Mouse (Mus musculus) fat pad, adult 2 months (tissue): Measurements from ENCODE around the gene Sacs.
"Not testable (repeated sequence)": the region's sequence is repeated elsewhere in the genome, so short reads cannot be mapped to it uniquely, and the experiment has no call there.

ENCODE experiments used
- DNase-seq: peaks from one replicate; pipeline ENCODE4 v3.0.0-alpha.2; 2011; ENCODE audit warnings: low read depth, low spot score; ENCODE audit errors: extremely low read depth

The Sacs gene

DNA sequence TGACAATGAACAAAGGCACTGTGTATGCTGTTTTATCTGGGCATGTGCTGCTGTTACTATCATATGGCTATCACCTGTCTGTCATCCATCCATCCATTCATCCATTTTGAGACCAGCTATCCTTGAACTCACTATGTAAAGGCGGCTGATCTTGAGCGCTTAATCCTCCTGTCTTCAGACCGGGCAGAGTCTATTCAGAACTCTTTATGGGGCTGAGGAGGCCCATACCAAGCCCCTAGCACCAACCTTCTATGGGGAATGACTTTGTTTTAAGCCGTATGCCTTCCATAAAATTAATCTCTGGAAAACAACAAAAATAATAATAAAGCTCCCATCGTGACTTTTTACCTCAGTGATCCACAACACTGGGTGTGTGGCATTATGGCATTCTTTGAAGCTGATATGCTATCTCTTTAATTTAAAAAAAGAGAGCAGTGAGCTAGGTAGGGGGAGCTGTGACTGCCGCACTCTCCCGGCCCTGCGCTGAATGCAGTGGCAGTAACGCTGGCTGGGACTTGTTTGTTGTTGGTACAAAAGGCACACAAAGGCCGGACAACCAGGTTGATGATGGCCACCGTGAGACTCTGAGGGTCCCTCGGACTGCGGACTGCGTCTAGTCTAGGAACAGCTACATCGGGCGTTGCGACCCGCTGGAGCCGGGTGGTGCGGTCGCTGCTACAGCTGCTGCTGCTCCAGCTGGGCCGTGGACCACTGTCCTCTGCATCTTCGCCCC lies at the start of gene Sacs:
Sacs (plus strand) TSS at position 464 of the 733 bp plus-strand sequence.
- DNase-seq, result no peak

DNA sequence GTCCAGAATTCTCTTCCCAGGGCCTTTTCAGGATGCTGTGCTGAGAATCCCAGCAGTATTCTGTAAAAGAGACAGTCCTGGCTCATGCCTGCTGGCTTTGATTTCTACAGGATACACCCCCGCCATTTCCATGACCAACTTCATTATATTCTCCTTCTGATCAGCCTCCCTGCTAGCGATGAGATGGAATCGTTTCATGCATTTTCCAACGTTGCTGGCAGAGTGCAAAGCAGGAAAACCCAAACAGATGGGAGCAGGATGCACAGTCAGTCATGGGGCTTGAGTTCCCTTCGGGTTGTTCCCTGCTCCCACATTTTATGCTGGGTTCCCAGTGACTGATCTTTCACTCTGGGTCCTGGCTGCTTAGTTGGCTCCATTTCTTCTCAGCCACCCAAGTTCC lies 47.3 kb upstream of the Sacs start:
- DNase-seq, result no peak

DNA sequence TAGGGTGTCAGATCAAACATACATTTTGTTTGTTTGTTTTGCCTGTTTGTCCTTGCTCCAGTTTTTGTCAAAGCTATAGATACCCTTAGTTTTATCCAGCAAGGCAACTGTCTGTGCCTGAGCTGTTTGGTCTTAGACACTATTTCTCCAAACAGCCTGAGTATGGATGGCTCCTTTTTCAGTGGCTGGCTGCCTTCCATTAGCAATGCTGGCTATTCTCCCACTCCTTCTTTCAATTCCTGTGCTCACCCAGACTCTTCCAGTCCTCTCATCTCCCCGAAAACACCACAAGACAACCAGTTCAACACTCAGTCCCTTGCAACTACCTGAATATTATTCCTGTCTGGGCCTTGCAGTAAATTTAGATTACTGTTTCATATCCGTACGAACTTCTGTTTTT lies 46.2 kb upstream of the Sacs start:
- DNase-seq, result no peak

DNA sequence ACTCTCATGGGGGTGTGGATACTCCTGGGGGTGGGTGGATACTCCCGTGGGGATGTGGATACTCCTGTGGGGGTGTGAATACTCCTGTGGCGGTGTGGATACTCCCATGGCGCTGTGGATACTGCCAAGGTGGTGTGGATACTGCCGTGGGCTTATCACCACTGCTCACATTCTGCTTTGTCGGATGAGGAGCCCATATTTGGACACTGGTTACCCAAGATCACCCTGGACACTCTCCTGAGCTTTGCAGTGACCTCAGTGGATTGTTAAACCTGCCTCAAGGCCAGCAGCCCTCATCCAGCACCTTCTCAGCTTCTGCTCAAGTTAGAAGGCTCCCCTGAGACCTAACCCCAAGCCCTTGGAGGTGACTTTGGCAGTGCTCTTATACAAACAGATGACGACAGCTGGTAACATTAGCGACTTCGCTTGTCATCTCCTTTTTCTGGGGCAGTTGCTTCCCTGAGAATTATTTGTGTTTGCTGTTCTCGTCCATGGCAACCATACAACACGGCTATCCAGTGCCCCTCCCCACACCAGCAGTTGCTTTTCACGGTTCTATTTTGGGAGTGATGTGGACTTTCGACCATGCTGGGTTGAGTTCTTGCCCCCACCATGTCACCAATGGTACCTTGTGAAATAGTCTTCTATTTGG lies 40.2 kb upstream of the Sacs start:
- DNase-seq, result no peak

DNA sequence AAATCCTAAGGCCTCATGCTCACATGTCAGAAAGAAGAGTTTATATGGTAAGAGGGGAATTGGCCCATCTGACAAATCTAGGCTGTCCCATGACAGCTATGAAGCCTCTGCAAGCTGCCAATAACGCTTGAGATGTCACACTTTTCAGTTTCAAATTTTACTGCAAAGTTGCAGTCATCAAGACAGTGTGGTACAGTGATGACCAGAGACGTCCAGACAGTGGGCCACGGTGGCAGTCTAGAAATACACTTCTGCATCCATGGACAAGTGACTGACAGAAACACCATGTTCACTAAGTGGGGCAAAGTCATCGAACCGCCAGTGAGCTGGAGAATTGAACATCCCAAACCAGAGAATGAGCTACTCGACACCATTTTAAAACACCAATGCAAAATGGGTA lies 37.5 kb upstream of the Sacs start:
- DNase-seq, result no peak

DNA sequence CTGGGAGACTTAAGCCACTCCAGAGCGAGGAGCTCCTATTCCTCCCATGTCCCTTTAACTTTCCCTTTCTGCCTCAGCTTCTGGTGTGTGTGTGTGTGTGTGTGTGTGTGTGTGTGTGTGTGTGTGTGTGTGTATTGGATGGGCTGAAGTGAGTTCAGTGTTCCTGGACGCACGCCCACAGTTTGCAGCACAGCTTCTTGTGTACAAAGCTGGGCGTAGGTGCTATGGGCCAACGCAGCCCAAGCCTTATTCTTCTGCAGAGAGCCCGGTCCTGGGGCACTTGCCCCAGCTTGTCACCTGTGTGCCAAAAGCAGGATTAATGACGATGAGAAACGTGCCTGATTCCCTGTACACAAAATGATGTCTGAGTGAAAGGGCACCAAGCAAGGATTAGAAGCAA lies 31.9 kb upstream of the Sacs start:
- no peak for DNase-seq

DNA sequence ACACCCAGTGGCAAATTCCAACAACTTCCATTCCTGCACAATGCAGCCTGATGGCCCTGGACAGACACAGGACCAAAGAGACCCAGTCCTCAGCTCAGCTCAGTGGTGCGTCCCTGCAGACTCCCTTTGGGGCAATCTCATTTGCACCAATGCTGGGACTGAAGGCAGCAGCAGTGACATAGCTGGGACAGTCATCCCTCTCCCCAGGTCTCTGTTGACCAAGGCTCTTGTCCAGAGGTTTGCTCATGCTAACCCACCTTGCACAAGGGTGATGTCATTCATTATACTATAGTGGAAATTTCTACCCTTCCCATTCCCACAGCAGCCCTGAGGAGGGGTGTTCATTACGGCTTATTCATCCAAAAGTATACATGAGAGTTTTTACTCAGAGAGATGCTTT lies 29.6 kb upstream of the Sacs start:
- no peak for DNase-seq

DNA sequence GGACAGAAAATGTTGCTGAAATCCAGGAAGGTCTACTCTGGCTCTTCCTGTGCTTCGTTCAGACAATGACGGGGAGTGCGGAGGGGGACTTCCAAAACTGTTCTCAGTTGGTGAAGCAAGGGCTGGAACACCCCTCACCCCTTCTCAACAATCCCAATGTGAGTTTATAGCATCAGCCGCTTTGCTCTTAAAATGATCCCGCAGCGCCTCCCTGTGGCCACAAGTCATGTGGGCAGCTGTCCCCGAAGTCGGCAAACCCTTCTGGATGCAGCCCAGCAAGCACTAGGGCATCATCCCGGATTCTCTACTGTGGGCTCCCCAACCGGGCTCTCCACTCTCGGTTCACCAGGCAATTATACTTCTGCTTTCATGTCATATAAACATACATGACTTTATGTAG lies 25.9 kb upstream of the Sacs start:
- no peak for DNase-seq

DNA sequence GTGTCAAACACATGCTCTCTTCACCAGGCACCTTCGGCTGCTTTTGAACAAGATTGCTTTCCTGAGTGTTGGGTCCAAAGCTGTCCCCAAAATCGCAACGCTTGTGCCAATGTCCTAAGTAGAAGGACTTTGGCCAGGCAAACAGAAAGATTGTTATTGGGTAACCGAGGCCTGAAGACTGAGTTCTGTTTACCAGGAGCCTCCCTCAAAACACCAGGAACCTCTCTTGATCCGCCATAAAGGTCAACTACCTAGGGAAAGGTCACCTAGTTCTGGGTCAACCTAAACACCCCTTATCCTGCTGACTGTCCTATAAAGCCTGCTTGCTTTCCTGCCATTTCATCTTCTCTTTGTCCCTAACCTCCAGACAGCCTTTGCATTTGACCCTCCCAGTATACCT lies 13.5 kb upstream of the Sacs start:
- DNase-seq, result no peak

DNA sequence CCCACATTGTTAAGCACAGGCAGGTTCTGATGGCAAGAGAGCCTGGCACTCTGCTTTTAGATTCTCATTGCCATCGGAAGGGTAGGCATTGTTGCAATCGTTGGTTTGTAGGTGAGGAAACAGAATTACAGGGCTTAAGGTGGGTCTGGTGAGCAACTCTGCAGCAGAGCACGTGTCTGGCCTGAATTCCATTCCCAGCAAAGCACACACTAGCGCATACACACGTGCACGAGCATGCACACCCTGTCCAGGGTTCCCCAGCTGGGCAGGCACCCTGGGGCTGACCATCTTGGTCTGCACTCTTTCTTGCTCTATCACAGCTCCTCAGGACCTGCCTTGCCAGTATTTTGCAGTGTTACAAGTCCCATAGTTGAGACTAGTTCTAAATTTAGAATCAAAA lies 13.1 kb upstream of the Sacs start:
- DNase-seq, result no peak

DNA sequence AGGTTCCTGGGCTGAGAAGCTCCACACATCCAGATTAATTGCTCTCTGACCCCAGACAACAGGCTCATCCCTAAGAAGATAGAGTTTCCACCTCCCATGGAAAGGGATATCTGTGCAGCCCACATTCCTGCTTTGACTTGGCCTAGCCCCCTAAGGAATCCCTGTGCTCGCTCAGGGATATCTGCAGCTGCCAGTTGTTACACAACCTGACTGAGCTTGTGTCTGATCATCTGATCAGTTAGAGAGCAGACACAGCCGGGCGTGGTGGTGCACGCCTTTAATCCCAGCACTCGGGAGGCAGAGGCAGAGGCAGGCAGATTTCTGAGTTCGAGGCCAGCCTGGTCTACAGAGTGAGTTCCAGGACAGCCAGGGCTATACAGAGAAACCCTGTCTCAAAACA lies 10.9 kb upstream of the Sacs start:
- DNase-seq, result not testable (repeated sequence)

DNA sequence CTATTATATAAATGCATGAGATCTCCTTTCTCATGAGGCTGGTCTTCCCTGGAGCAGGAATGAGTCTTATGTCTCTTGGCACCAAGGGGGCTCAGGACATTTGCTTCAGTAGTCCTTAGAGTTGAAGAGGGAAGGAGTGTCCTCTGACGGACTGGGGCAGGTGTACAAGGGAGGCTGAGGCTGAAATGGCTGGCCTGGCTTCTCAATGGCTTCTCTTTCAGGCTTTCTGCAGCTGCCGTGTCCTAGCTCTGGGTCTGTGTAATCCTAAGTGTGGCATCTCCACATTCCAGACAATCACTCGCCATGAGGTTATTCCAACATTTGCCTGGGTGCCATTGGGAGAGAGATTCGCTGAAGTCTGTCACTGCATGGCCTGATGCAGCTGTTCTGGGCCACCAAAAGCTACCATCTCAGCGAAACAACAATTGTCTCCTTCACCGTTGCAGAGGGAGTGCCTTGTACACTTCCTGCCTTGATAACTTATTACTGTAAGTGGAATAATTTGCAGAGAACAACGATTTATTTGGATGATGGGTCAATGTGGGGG lies 9.2 kb upstream of the Sacs start:
- DNase-seq, result no peak

DNA sequence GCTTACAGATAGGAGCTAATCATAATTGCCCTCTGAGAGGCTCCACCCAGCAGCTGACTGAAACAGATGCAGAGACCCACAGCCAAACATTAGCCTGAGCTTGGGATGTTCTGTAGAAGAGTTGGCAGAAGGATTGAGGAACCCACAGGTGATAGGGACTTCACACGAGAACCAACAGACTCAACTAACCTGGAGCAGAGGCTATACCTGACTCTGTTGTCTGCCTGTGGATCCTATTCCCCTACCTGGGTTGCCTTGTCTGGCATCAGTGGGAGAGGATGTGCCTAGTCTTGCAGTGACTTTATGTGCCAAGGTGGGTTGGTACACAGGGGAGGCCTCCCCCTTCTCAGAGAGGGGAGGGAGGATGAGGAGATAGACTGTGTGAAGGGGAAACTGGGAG lies 5.7 kb upstream of the Sacs start:
- DNase-seq, result no peak

DNA sequence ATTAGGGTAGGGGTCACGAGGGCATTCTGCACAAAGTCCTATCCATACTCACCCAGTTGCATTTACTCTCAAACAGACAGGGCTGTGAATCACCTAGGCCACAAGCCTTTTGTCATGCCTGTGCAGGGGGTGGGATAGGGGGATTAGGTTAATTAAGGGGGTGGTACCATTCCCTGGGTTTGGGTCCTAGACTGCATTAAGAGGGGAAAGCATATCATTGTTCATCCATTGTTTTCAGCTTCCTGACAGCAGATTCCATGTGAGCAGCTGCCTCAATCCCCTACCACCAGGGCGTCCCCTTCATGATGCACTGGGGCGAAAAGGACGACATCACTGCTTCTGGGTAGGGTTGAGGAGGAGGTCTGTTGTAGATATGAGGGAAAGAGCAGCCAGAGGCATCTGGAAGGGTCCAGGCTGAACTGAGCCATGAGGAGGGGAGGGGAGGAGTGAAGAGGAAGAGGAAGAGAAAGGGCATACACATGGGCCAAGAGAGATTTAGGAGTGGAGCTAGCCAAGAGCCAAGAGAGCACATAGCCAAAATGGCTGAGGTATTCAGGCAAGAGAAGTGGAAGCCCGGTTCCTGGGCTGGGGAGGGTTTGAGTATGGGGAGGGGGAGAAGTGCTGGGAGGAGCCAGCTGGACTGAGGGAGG lies 3.8 kb upstream of the Sacs start:
- DNase-seq, result no peak

DNA sequence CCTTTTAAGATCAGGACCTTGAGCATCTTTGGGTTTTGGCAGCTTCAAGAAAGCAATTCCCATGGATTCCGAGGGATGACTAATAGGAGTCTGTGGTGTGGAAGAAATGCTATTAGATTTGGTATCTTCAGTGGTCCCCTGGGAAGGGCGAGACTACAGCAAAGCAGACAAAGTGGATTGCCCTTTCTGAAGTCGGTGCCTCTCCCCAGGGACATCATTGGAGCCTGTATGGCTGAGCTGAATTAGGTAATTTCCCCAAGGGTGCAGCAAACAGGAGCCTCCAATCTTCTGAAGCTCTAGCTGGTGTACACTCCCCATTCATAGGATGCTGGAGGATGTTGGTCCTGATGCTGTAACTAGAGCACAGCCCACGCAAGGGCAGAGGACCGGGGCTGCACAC lies 847 bp upstream of the Sacs start:
- no peak for DNase-seq

DNA sequence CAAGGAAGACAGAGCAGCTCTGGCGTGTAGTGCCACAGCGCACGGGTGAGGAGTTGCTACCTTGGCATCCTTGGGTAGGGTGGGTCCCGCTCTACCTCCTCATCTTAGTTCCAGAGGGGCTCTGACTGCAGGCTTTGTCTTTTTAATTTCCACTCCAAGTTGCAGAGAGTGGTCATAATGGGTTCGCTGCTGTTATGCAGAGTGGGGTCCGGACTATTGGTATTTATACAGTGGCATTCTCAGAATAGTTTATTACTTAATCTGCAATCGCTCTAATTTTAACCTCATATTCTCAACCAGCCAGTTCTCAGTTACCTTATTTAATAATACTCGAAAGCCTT lies 440 bp downstream of the Sacs start:
- DNase-seq, result no peak

DNA sequence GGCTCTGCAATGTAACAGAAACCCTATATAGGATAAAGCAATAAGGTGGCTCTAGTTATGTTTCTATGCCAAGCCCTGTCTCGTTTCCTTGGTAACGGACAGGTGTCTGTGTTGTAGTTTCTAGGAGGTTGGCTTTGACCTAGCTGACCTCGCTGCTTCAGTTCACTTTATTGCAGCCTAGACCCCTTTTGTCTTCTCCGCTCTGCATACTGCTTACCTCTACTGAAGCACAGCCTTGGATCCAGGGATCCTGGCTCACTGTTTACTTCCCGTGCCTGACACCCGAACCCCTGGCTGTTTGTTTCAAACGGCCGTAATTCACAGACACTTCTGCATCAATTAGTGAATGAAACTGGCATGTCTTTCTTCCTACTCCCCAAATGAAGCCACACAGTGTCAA lies 5.1 kb downstream of the Sacs start:
- no peak for DNase-seq

DNA sequence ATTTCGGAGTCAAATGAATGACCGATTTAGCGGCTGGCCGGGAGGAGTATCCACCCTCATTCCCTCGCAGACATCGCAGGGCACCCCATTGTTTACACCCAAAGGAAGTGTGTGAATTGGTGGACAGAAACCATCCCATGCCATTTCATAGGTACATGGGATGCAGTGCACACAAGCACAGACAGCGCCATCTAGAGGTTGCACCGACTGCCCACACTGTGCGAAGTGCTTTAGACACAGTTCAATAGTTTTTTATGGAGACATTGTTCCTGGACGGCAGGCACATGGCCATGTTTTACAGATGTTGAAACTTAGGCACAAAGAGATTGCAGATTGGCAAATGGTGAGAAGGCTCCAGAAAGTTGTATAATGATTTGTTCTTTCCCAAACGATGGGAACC lies 5.6 kb downstream of the Sacs start:
- DNase-seq, result no peak

DNA sequence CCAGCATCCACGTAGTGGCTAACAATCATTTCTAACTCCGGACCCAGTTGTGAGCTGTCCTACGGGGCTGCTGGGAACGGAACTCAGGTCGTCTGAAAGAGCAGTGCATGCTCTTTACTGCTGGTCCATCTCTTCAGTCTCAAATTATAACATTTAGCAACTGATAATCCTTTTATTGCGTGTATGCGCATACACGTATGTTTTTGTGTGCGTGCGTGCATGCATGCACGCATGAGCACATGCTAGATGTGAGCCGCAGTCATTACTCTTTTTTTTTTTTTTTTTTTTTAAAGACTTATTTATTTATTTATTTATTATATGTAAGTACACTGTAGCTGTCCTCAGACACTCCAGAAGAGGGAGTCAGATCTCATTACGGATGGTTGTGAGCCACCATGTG lies 12.2 kb downstream of the Sacs start:
- not testable (repeated sequence) for DNase-seq

DNA sequence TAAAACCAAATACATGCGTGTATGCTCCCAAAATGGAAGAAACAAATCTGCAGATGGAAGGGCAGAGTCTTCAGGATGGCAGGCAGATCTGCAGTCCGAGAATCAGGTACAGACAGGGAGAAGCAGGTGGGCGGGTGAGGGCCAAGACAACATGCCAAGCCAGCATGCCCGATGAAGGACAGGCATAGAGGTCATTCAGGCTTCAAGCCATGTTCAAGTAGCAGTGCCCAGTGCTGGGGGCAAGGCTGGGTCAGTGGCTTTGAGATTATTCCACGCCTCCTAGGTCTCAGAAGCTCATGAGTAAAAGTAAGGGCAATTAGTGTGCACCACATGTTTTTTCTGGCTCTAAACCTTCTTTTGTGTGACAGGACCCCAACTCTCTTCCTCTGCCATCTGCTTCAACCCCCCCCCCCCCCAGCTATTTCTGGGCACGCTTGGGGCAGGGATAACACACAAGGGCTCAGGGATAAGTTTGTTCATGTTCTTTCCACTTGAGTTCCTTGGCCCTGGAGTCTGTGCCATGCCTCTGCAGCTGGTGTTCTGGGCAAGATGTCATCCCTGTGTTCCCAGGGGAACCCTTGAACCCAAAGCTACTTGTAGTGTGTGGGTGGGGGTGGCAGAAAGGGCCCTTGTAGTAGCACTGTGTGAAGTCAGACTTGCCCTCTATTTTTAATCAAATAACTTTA lies 16.8 kb downstream of the Sacs start:
- no peak for DNase-seq

DNA sequence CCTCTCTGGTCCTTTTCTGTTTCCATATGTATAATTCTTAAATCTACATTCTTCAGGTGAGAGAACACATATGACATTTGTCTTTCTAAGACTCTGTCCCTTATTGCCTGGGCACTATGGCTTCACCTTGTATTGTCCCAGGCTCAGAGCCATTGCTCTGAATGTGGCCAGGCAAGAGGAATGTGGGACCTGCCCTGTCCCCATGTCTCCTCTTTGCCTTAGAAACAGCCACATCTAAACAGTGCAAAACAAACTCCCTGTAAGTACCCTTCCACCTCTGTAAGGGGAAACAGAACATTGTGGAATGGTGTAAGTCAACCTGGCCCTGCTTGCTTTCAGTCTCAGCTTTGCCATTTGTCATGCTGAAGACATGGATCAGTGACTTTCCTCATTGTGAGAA lies 17.4 kb downstream of the Sacs start:
- no peak for DNase-seq

DNA sequence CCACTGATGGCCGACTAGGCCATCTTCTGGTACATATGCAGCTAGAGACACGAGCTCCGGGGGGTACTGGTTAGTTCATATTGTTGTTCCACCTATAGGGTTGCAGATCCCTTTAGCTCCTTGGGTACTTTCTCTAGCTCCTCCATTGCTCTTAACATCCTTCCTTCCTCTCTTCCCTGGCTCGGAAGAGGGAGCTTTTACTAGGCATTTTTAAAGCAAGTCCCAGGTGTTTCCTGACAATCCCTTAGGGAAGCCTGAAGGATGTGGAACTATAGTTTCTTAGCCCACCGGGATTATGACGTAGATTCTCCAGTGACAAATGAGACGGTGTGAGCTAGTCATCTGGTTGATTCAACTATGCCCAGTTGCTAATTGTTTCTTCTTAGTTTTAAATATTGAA lies 19.2 kb downstream of the Sacs start:
- DNase-seq, result not testable (repeated sequence)
